Mouse (Mus musculus): ENCODE results near the gene Six3. TPM values are rescaled to one million over a fixed set of nuclear protein-coding genes. Genes with fewer than 3 reads are reported as not detected.
A peak's percentile ranks its signal among the peaks of the same experiment; 100 is the strongest.

The Six3 gene
- polyA plus RNA-seq, 1 experiment from 2014 or later: 0.06 TPM

- Histone ChIP-seq H3K27me3 (ENCODE audit: insufficient read depth, poor library complexity, severe bottlenecking) (peaks cover 96% of the 10 kb centered on the region), H3K9me3 (no peaks in the 10 kb centered on the region), H3K36me3 (no peaks in the 10 kb centered on the region), H3K27ac (no peak overlapping the region), H3K4me1 (peaks cover 13% of the 10 kb centered on the region), H3K4me3 (no peak overlapping the region)
- WGBS: 5% methylated on average over 3 of the region's 3 CpGs
- no peak for DNase-seq (ENCODE audit: low spot score)
These were observed 6.9 kb upstream of the Six3 start for GRCm38 (mm10) chr17:85606463-85606862.

DNA sequence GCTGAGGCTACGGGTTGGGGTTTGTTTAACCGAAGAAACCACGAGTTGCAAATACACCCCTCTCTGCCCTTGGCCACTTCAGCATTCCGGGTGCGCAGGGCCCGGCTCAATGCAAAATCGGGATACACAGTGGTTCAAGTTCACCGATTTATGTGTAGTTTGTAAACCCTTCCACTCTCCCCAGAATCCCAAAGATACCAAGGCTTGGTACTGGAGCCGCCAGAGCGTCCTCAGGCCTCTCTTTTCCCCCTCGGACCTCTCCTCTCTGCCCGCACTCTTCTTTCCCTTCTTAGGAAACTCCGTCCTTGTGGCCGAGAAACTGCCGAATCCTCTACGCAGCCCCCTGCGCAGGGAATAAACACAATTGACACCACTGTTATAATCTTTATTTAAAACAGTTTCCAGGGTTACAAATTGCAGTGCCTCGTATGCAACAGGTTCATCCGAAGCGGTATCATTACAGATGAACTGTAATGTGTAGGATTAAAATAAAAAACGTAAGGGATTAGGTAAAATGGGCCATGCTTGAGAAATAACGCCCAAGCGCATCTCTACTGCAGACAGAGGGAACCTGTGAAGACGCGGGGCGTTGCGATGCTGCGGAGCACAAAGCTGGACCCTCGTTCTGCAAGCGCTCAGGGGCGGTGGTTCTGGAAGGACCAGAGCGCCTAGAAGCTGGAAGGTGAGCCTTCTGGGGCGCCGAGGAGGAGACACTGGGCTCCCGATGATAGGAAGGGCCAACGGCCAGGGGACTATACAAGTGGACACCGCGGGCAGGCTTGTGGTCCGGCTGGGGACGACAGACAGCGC, 5.6 kb upstream of the Six3 start:
- H3K27ac ChIP-seq: no peak overlapping the region
- H3K4me1 ChIP-seq: peaks cover 13% of the 10 kb centered on the region
- no peak for DNase-seq (ENCODE audit: low spot score)
- no peaks in the 10 kb centered on the region for H3K36me3 ChIP-seq
- 1% methylated on average over 41 of the region's 41 CpGs for WGBS
- H3K27me3 ChIP-seq (ENCODE audit: insufficient read depth, poor library complexity, severe bottlenecking): peaks cover 97% of the 10 kb centered on the region
- H3K9me3 ChIP-seq: no peaks in the 10 kb centered on the region
- H3K4me3 ChIP-seq: no peak overlapping the region

GRCm38 (mm10) chr17:85608366-85609093, 4.9 kb upstream of the Six3 start:
- no peak for DNase-seq (ENCODE audit: low spot score)
- WGBS: under 1% methylated on average over 42 of the region's 42 CpGs
- Histone ChIP-seq H3K4me1 (peaks cover 16% of the 10 kb centered on the region), H3K27ac (no peak overlapping the region), H3K36me3 (no peaks in the 10 kb centered on the region), H3K4me3 (peak overlapping the region; percentile 44), H3K9me3 (no peaks in the 10 kb centered on the region), H3K27me3 (ENCODE audit: insufficient read depth, poor library complexity, severe bottlenecking) (peaks cover 97% of the 10 kb centered on the region)

DNA sequence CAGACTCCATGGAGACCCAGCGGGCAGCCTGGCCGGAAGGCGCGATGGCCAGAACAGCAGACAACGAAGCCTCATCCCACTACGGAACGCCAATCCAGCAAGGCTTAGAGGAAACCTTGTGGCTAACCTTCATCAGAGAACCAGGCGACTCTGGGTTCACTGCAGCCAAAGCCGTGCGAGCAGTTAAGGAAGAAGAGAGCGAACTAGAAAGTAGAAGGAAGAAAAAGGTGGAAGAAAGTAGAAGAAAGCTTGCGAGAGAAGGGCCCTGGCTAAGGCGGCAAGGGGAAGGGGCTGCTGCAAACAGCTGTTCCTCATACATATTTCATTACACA, 4.3 kb upstream of the Six3 start:
- no peak overlapping the region for H3K27ac ChIP-seq
- peaks cover 16% of the 10 kb centered on the region for H3K4me1 ChIP-seq
- H3K9me3 ChIP-seq: no peaks in the 10 kb centered on the region
- 1% methylated on average over 13 of the region's 13 CpGs for WGBS
- DNase-seq (ENCODE audit: low spot score): no peak
- peak overlapping the region; percentile 44 for H3K4me3 ChIP-seq
- H3K36me3 ChIP-seq: no peaks in the 10 kb centered on the region
- H3K27me3 ChIP-seq (ENCODE audit: insufficient read depth, poor library complexity, severe bottlenecking): peaks cover 99% of the 10 kb centered on the region

DNA sequence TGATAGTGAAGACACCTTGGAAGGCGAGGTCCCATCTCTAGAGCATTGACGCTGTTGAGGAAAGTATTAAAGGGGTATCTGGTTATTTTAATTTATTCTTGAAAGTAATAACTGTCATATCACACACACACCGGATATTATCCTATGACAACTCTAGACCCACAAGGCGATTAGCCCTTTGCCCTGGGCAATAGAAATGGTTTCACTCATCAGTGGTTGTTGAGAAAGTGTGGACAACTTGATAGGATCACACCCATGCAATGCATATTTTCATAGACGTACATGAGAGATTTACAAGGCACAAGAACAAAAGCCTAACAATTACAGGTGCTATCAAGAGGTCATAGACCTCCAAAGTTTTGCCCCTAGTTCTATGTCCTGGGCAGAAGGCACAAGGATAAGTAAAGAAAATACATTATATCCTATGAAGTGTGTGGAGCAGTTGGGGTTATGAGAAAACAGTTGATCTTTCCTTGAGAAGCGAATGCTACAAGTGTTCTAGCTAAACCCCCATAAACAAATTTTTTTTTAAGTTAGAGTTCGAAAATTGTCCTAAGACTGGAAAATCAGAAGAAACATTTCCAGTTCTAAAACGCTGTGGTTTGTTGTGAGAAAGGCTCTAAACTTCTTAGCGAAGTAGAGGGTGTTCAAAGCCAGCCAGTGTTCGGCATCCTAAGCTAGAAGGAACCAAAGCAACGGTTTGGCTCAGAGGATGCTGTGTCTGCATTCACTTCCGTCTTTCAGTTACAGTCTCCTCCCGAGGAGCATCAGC, 3.6 kb upstream of the Six3 start:
- Histone ChIP-seq H3K4me1 (peaks cover 21% of the 10 kb centered on the region), H3K4me3 (no peak overlapping the region), H3K27me3 (ENCODE audit: insufficient read depth, poor library complexity, severe bottlenecking) (peaks cover 100% of the 10 kb centered on the region), H3K9me3 (no peaks in the 10 kb centered on the region), H3K36me3 (no peaks in the 10 kb centered on the region), H3K27ac (no peak overlapping the region)
- WGBS: 3% methylated on average over 13 of the region's 13 CpGs
- DNase-seq (ENCODE audit: low spot score): no peak

DNA sequence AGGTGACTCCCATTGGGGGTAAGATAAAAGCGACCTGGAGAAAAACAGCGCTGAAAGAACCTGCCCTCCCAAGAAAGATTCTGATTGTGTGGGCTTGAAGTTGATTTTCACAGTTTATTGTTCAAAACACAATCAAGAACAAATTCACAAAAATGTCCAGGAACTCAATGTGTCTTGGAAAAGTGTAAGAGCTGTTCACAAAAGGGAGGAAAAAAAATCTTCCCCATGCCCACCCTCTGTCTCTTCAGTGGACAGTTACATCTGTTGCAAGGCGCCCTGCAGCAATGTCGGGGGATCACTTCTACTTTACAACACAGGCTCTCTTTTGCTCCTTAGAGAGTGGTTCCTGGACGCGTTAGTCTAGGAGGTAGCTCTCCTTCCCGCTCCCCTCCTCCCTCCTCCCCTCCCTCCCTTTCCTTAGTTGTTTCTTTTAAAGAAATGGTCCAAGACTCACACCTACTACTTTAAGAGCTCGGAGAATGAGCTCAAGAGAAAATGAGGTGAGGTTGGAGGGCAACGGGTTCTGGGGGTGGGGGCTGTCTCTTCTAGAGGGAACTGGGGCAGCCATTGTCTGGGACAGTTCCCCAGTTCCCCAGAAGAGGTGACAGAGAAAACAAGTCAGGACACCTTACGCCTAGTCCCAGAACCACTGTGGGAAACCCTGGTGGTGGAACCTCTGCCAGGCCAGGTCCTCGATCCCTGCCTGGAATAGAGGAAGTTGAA, 2.9 kb upstream of the Six3 start:
- DNase-seq (ENCODE audit: low spot score): no peak
- peaks cover 25% of the 10 kb centered on the region for H3K4me1 ChIP-seq
- H3K4me3 ChIP-seq: no peak overlapping the region
- H3K27me3 ChIP-seq (ENCODE audit: insufficient read depth, poor library complexity, severe bottlenecking): peaks cover 100% of the 10 kb centered on the region
- no peaks in the 10 kb centered on the region for H3K36me3 ChIP-seq
- 4% methylated on average over 11 of the region's 11 CpGs for WGBS
- no peaks in the 10 kb centered on the region for H3K9me3 ChIP-seq
- no peak overlapping the region for H3K27ac ChIP-seq

DNA sequence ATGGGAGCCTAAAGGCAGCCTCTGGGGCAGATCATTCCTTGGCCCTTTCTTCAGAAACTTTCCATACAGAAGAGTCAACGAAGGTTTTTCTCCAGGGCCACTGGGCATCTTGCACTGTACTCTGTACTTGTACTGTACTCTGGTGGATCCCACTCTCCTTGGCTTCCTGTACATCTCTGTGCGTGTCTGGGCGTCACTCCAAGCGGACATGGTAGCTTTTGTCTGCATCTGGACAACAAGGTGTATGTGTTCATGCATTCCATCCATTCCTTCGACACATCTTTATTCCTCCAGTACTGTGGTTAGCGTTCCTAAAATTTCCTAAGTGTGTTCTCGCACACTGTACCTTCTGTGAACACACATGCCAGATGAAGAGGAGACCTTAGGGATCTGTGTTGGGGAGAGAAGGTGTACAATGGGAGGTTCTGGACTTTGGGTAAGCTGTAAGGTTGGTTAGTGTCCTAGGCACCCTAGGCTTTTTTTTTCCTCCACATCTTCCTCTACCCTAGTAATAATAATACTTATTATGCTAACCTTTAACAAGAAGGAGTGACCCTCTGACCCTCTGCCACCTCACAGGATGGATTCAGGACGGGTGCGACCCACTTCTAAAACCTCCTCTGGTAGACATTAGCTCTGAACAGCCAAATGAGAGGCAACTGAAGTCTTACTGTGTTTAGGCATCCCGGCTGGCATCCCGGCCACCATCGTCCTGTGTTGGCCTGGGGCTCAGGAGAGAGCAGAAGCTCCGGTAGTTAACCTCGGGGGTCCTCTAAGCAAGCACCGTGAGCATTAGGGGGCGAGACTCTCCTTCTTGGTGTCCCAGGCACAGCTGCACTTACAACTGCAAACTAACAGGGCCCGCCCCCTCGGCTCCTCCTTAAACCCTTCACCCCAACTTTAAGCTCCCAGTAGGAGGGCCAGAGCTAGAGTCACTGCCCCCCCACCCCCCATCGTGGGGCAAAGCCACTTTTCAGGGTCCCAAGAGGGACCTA, 1.6 kb upstream of the Six3 start:
- no peaks in the 10 kb centered on the region for H3K9me3 ChIP-seq
- H3K4me1 ChIP-seq: peaks cover 26% of the 10 kb centered on the region
- H3K4me3 ChIP-seq: no peak overlapping the region
- no peak for DNase-seq (ENCODE audit: low spot score)
- WGBS: 6% methylated on average over 19 of the region's 19 CpGs
- H3K27ac ChIP-seq: no peak overlapping the region
- H3K36me3 ChIP-seq: no peaks in the 10 kb centered on the region
- peaks cover 100% of the 10 kb centered on the region for H3K27me3 ChIP-seq (ENCODE audit: insufficient read depth, poor library complexity, severe bottlenecking)

GRCm38 (mm10) chr17:85612526-85613265, 712 bp upstream of the Six3 start:
- Histone ChIP-seq H3K36me3 (no peaks in the 10 kb centered on the region), H3K4me3 (no peak overlapping the region), H3K4me1 (peaks cover 32% of the 10 kb centered on the region), H3K9me3 (no peaks in the 10 kb centered on the region), H3K27ac (no peak overlapping the region), H3K27me3 (ENCODE audit: insufficient read depth, poor library complexity, severe bottlenecking) (peaks cover 100% of the 10 kb centered on the region)
- DNase-seq (ENCODE audit: low spot score): no peak
- 2% methylated on average over 31 of the region's 31 CpGs for WGBS

GRCm38 (mm10) chr17:85614011-85614721, 758 bp downstream of the Six3 start:
- peak overlapping the region; percentile 40; the same call in 1 of the 2 replicates for H3K4me3 ChIP-seq
- H3K36me3 ChIP-seq: no peaks in the 10 kb centered on the region
- under 1% methylated on average over 24 of the region's 30 CpGs for WGBS
- peaks cover 28% of the 10 kb centered on the region for H3K4me1 ChIP-seq
- no peak overlapping the region for H3K27ac ChIP-seq
- H3K9me3 ChIP-seq: no peaks in the 10 kb centered on the region
- no peak for DNase-seq (ENCODE audit: low spot score)
- H3K27me3 ChIP-seq (ENCODE audit: insufficient read depth, poor library complexity, severe bottlenecking): peaks cover 100% of the 10 kb centered on the region

- peaks cover 100% of the 10 kb centered on the region for H3K27me3 ChIP-seq (ENCODE audit: insufficient read depth, poor library complexity, severe bottlenecking)
- H3K9me3 ChIP-seq: no peaks in the 10 kb centered on the region
- under 1% methylated on average over 38 of the region's 38 CpGs for WGBS
- no peaks in the 10 kb centered on the region for H3K36me3 ChIP-seq
- peaks cover 28% of the 10 kb centered on the region for H3K4me1 ChIP-seq
- H3K27ac ChIP-seq: no peak overlapping the region
- DNase-seq (ENCODE audit: low spot score): no peak
- peak overlapping the region; percentile 40 for H3K4me3 ChIP-seq
These were observed 1.4 kb downstream of the Six3 start for GRCm38 (mm10) chr17:85614722-85615331.
